Mouse (Mus musculus) forebrain, embryonic 14.5 days (tissue): ENCODE data around the gene Klf7. TPM values are rescaled to one million over a fixed set of nuclear protein-coding genes. Genes with fewer than 3 reads are reported as not detected.
"Not testable (repeated sequence)": the region's sequence is repeated elsewhere in the genome, so short reads cannot be mapped to it uniquely, and the experiment has no call there.

ENCODE experiments used
- ATAC-seq: fragments of 200-750 bp; cut with Nextera tagmentation; 2 replicates; pipeline ENCODE4 v1.8.0; 2017; ENCODE audit warnings: mild to moderate bottlenecking, moderate library complexity
- DNase-seq: peaks from one replicate; pipeline ENCODE4 v3.0.0-alpha.2; 2015; ENCODE audit warnings: low spot score
- H3K27ac ChIP-seq: fragments of 300-500 bp; sonication (generic); 2 replicates; pipeline ENCODE4 v1.5.1; 2014; ENCODE audit warnings: low read depth, mild to moderate bottlenecking, control low read depth, low read length, moderate library complexity
- H3K27me3 ChIP-seq: fragments of 300-500 bp; sonication (generic); replicated peaks from 2 replicates; pipeline ENCODE4 v1.6.1; 2014; ENCODE audit warnings: low read length, control low read depth, mixed read lengths; ENCODE audit not compliant: control insufficient read depth, insufficient read depth
- H3K36me3 ChIP-seq: fragments of 300-500 bp; sonication (generic); 2 replicates; pipeline ENCODE4 v1.6.1; 2014; ENCODE audit warnings: low read length, control low read depth; ENCODE audit not compliant: control insufficient read depth, insufficient read depth
- H3K4me1 ChIP-seq: fragments of 300-500 bp; sonication (generic); 2 replicates; pipeline ENCODE4 v1.6.1; 2014; ENCODE audit warnings: antibody characterized with exemption, low read length, control low read depth; ENCODE audit not compliant: control insufficient read depth, insufficient read depth
- H3K4me2 ChIP-seq: fragments of 300-500 bp; sonication (generic); 2 replicates; pipeline ENCODE4 v1.6.1; 2014; ENCODE audit warnings: mild to moderate bottlenecking, control low read depth, low read length
- H3K4me3 ChIP-seq: fragments of 300-500 bp; sonication (generic); 2 replicates; pipeline ENCODE4 v1.5.1; 2014; ENCODE audit warnings: low read depth, low read length, control low read depth
- H3K9ac ChIP-seq: fragments of 300-500 bp; sonication (generic); 2 replicates; pipeline ENCODE4 v1.6.1; 2014; ENCODE audit warnings: mild to moderate bottlenecking, low read length, control low read depth, moderate library complexity
- H3K9me3 ChIP-seq: fragments of 300-500 bp; sonication (generic); replicated peaks from 2 replicates; pipeline ENCODE4 v1.6.1; 2016; ENCODE audit warnings: low read length, control low read depth, mixed read lengths; ENCODE audit not compliant: control insufficient read depth
- WGBS: fragments of 180-500 bp; shearing (Covaris S2); extraction: QIAGEN DNeasy Blood & Tissue Kit; methylation state at CpG from one replicate; pipeline ENCODE4 v1.1.7; 2014; 5-methylcytosine and 5-hydroxymethylcytosine counted together
- polyA plus RNA-seq: library from polyadenylated mRNA; unstranded; fragments of >200 nt; fragmentation: Nextera tagmentation; extraction: Ambion mirVana; gene quantifications from 2 replicates; pipeline ENCODE4 v1.2.1, GENCODE M21; 2014

The Klf7 gene
- polyA plus RNA-seq, 1 experiment from 2014 or later = 63.1 TPM

DNA sequence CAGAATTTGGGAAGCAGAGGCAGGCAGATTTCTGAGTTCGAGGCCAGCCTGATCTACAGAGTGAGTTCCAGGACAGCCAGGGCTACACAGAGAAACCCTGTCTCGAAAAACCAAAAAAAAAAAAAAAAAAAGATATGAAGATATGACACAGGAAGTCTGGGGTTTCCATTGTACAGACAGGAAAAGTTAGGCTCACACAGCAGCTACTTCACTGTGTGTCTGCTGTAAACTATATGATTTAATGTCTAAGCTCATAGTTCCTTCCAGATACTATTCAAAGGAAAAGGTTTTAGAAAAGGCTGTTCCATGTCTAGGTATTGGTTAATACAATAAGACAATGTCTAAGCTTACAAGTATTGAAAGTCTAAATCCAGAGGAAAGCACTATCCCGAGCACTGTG lies 13.4 kb downstream of the Klf7 start:
- H3K9me3 ChIP-seq, H3K9ac ChIP-seq, H3K4me3 ChIP-seq, ATAC-seq, H3K27me3 ChIP-seq, DNase-seq, H3K4me2 ChIP-seq, H3K4me1 ChIP-seq, H3K36me3 ChIP-seq, H3K27ac ChIP-seq: not testable (repeated sequence)
- WGBS = 89% methylated on average over 2 of the region's 3 CpGs

- Histone ChIP-seq H3K36me3 (no peaks in the 10 kb centered on the region), H3K27me3 (no peaks in the 10 kb centered on the region), H3K4me2 (no peak overlapping the region), H3K4me3 (no peak overlapping the region), H3K27ac (no peak overlapping the region), H3K4me1 (peaks cover 9% of the 10 kb centered on the region), H3K9ac (no peak overlapping the region), H3K9me3 (no peaks in the 10 kb centered on the region)
- 79% methylated on average over 7 of the region's 7 CpGs for WGBS
- DNase-seq = no peak
- no peak for ATAC-seq
Measured at GRCm38 (mm10) chr1:64107526-64107925, 14.6 kb downstream of the Klf7 start.

GRCm38 (mm10) chr1:64106127-64106526 lies 16.0 kb downstream of the Klf7 start:
- no peaks in the 10 kb centered on the region for H3K36me3 ChIP-seq
- 0 out of 2 replicates have a peak overlapping the region, but pooled peaks have one; percentile 8 for H3K4me2 ChIP-seq
- H3K9me3 ChIP-seq = no peaks in the 10 kb centered on the region
- H3K27ac ChIP-seq = no peak overlapping the region
- no peak for DNase-seq
- no peak for ATAC-seq
- WGBS = 8% methylated on average over 5 of the region's 5 CpGs
- H3K4me3 ChIP-seq = no peak overlapping the region
- H3K4me1 ChIP-seq = peaks cover 5% of the 10 kb centered on the region; the same call in 1 of the 2 replicates
- no peak overlapping the region for H3K9ac ChIP-seq
- no peaks in the 10 kb centered on the region for H3K27me3 ChIP-seq

- H3K4me3 ChIP-seq = no peak overlapping the region
- no peaks in the 10 kb centered on the region for H3K36me3 ChIP-seq
- no peak overlapping the region for H3K9ac ChIP-seq
- no peak overlapping the region for H3K27ac ChIP-seq
- peaks cover 5% of the 10 kb centered on the region; the same call in 1 of the 2 replicates for H3K4me1 ChIP-seq
- H3K9me3 ChIP-seq = no peaks in the 10 kb centered on the region
- 90% methylated on average over 7 of the region's 7 CpGs for WGBS
- H3K4me2 ChIP-seq = no peak overlapping the region
- ATAC-seq = no peak
- no peak for DNase-seq
- H3K27me3 ChIP-seq = no peaks in the 10 kb centered on the region
Measured at GRCm38 (mm10) chr1:64105181-64105646, 16.9 kb downstream of the Klf7 start.

DNA sequence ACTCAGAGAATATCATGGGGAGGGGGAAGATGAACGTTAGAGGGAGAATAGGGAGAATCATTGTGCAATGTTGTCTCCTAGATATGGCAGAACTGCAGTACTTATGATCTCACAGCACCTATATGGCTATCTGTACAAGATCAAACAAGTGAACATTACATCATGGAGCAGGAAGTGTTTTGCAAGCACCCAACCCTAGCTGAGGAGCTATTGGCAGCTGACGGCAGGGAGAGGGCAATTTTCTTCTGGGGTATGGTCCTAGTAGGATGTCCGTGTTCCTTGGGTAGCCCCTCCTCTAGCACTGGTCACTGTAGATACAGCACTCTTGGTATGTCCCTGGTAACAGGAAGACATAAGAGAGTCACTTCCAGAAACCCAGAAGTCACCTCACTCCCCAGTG lies 17.4 kb downstream of the Klf7 start:
- ATAC-seq (no peak), DNase-seq (no peak)
- Histone ChIP-seq H3K27me3 (no peaks in the 10 kb centered on the region), H3K4me2 (no peak overlapping the region), H3K9me3 (no peaks in the 10 kb centered on the region), H3K4me3 (no peak overlapping the region), H3K9ac (no peak overlapping the region), H3K36me3 (no peaks in the 10 kb centered on the region), H3K4me1 (peaks cover 5% of the 10 kb centered on the region; the same call in 1 of the 2 replicates), H3K27ac (no peak overlapping the region)
- 93% methylated on average over 3 of the region's 3 CpGs for WGBS

DNA sequence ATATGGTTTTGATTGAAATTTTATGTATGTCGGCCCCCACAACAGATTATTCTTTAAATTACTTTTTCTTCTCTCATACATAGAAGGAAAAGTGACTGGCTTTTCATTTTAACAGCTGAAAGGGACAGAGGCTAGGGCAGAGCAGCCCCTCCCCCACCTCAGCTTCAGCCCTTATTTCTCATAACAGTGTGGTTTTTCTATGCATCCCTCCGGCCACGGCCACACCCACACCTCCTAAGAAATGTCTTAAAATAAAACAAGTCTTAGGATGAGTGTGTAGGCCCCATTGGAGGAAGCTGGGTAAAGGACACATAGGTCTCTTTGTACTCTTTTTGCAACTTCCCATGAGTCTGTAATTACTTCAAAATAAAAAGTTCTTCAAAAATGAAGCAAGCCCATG lies 20.8 kb downstream of the Klf7 start:
- H3K27me3 ChIP-seq = no peaks in the 10 kb centered on the region
- WGBS = 63% methylated on average over 3 of the region's 3 CpGs
- H3K4me3 ChIP-seq = no peak overlapping the region
- no peak overlapping the region for H3K9ac ChIP-seq
- H3K4me1 ChIP-seq = peaks cover 12% of the 10 kb centered on the region
- ATAC-seq (no peak), DNase-seq (no peak)
- no peak overlapping the region for H3K4me2 ChIP-seq
- no peak overlapping the region for H3K27ac ChIP-seq
- H3K36me3 ChIP-seq = no peaks in the 10 kb centered on the region
- H3K9me3 ChIP-seq = no peaks in the 10 kb centered on the region

DNA sequence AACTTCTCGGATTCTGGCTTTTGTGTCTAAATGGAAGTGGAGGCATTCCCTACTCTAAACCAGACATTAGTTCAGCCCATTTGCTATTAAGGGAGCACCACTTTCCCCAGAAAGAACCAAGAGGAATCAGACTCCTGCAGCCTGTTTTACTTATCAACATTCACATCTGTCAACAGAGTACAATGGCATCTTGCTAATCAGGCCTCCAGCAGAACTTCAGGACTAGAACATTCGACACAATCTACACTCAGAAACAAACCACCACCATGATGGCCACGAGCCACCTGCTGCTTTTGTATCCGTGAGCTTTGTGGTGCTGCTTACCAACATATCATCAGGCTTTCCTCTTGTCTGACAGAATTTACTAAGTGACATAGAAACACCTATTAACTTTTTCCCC lies 23.3 kb downstream of the Klf7 start:
- no peaks in the 10 kb centered on the region for H3K27me3 ChIP-seq
- H3K27ac ChIP-seq = no peak overlapping the region
- no peak overlapping the region for H3K4me2 ChIP-seq
- DNase-seq = no peak
- H3K4me3 ChIP-seq = no peak overlapping the region
- 66% methylated on average over 4 of the region's 4 CpGs for whole genome bisulfite sequencing
- H3K9me3 ChIP-seq = no peaks in the 10 kb centered on the region
- ATAC-seq = no peak
- no peak overlapping the region for H3K9ac ChIP-seq
- 0 out of 2 replicates have a peak, but pooled peaks cover 1% of the 10 kb centered on the region for H3K36me3 ChIP-seq
- peaks cover 9% of the 10 kb centered on the region; the same call in 1 of the 2 replicates for H3K4me1 ChIP-seq

- DNase-seq (no peak), ATAC-seq (no peak)
- no peaks in the 10 kb centered on the region for H3K9me3 ChIP-seq
- H3K4me2 ChIP-seq = no peak overlapping the region
- H3K4me1 ChIP-seq = peaks cover 9% of the 10 kb centered on the region; the same call in 1 of the 2 replicates
- H3K4me3 ChIP-seq = no peak overlapping the region
- H3K27ac ChIP-seq = no peak overlapping the region
- H3K36me3 ChIP-seq = 0 out of 2 replicates have a peak, but pooled peaks cover 3% of the 10 kb centered on the region
- no peak overlapping the region for H3K9ac ChIP-seq
- no peaks in the 10 kb centered on the region for H3K27me3 ChIP-seq
- WGBS = 82% methylated on average over 6 of the region's 6 CpGs
Measured at GRCm38 (mm10) chr1:64097640-64098287, 24.3 kb downstream of the Klf7 start.

- no peak for ATAC-seq
- Histone ChIP-seq H3K36me3 (0 out of 2 replicates have a peak, but pooled peaks cover 3% of the 10 kb centered on the region), H3K27ac (no peak overlapping the region), H3K27me3 (no peaks in the 10 kb centered on the region), H3K4me2 (no peak overlapping the region), H3K9me3 (no peaks in the 10 kb centered on the region), H3K4me3 (no peak overlapping the region), H3K4me1 (peaks cover 27% of the 10 kb centered on the region), H3K9ac (no peak overlapping the region)
- WGBS = 92% methylated on average over 5 of the region's 5 CpGs
- DNase-seq = no peak
Measured at GRCm38 (mm10) chr1:64093018-64093417, 29.1 kb downstream of the Klf7 start.
